In the genomic region with DNA sequence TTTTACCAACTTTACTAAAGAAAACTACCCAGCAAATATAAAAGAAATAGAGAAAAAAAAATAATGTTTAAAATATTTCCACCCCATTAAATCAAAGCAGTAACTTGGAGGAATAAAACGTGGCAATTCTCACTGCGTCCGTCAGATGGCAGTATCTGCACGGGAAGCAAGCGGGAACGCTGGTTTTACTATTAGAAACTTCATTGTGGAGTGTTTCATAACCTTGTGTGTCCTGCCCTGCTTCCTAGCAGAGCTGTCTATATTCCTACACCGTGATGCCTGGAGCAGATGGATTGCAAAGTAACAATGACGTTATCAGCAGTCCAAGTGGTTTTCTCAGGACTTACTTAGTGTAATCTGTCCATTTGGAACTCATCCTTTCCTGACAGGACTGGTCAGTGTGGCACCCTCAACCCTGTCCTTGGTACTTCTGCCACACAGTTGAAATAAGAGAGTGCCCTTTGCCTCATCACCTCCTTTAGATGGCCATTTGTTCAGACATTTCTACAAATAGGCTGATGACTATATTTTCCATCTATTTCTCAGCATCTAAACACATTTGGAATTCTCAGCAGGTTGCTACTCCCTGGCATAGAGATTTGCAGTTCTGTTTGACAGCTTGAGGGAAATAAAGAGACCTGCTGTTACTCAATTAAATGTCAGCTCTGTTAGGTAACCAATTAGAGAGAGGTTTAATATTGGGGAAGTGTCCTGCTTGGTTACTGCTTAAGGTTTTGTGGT, we compare ENCODE assay signal across 8 mouse cellular contexts.
DNase-seq lines count a peak whose midpoint lies in the region; ATAC-seq lines count a peak whose summit lies in the region.

No protein-coding gene starts in this region.

- ATAC-seq in megakaryocyte, adult 5-6 weeks (ENCODE audit: poor library complexity, severe bottlenecking) = peak; percentile 52; the same call in 1 of the 2 replicates

- peak; percentile 24 for DNase-seq in ovary, postnatal 10 days (ENCODE audit: low spot score)
- DNase-seq in ovary, adult 18-20 months (ENCODE audit: low spot score) = no peak
- DNase-seq in cerebellum, postnatal 10 days = peak; percentile 85 to 87
- DNase-seq in frontal cortex, postnatal 14 days (ENCODE audit: low spot score in 2 of 2) = peak; percentile 58 to 78
- DNase-seq in induced T-regulatory cell, adult 2 months (ENCODE audit: low read depth) = peak; percentile 70
- peak; percentile 63 for DNase-seq in left cerebral cortex, adult 11 months (ENCODE audit: low spot score)
- peak; percentile 52 to 68 for DNase-seq in right cerebral cortex, postnatal 36 days (ENCODE audit: low spot score in 2 of 2)
